Mouse (Mus musculus) telencephalon, adult 2 months (tissue): ENCODE data around the gene Tulp2.

ENCODE experiments used
- DNase-seq: peaks from one replicate; pipeline ENCODE4 v3.0.0-alpha.2; 2011; ENCODE audit warnings: low read depth, low spot score

The Tulp2 gene

GRCm38 (mm10) chr7:45553519-45553918 is 71.8 kb downstream of the Tulp2 start:
- DNase-seq, result no peak

- no peak for DNase-seq
These were observed 72.3 kb downstream of the Tulp2 start for GRCm38 (mm10) chr7:45553990-45554389.

- DNase-seq, result no peak
These were observed 73.1 kb downstream of the Tulp2 start, which contains the start of gene Hsd17b14 for GRCm38 (mm10) chr7:45554744-45555143. Hsd17b14 (plus strand) TSS chr7:45554893.

- no peak for DNase-seq
These were observed 74.1 kb downstream of the Tulp2 start for GRCm38 (mm10) chr7:45555787-45556186.

- no peak for DNase-seq
These were observed 77.2 kb downstream of the Tulp2 start for GRCm38 (mm10) chr7:45558907-45559306.

- DNase-seq, result no peak
These were observed 78.6 kb downstream of the Tulp2 start for GRCm38 (mm10) chr7:45560241-45560640.

GRCm38 (mm10) chr7:45560843-45561623 is 79.4 kb downstream of the Tulp2 start:
- DNase-seq, result no peak

- no peak for DNase-seq
These were observed 80.2 kb downstream of the Tulp2 start for GRCm38 (mm10) chr7:45561624-45562520.

- no peak for DNase-seq
These were observed 83.1 kb downstream of the Tulp2 start for GRCm38 (mm10) chr7:45564811-45565210.

- DNase-seq, result no peak
These were observed 83.8 kb downstream of the Tulp2 start for GRCm38 (mm10) chr7:45565446-45565845.

GRCm38 (mm10) chr7:45567112-45567779 is 85.6 kb downstream of the Tulp2 start:
- no peak for DNase-seq

GRCm38 (mm10) chr7:45567780-45568516 is 86.3 kb downstream of the Tulp2 start:
- DNase-seq, result peak; percentile 88

GRCm38 (mm10) chr7:45568601-45569473 is 87.2 kb downstream of the Tulp2 start:
- no peak for DNase-seq

- no peak for DNase-seq
These were observed 88.5 kb downstream of the Tulp2 start, which contains the start of gene Bcat2 for GRCm38 (mm10) chr7:45570103-45570741. Bcat2 (plus strand) TSS chr7:45570153.

- no peak for DNase-seq
These were observed 90.3 kb downstream of the Tulp2 start for GRCm38 (mm10) chr7:45571966-45572365.
